Mouse (Mus musculus): ENCODE results near the gene Dcaf15.

Dcaf15 gene

DNA sequence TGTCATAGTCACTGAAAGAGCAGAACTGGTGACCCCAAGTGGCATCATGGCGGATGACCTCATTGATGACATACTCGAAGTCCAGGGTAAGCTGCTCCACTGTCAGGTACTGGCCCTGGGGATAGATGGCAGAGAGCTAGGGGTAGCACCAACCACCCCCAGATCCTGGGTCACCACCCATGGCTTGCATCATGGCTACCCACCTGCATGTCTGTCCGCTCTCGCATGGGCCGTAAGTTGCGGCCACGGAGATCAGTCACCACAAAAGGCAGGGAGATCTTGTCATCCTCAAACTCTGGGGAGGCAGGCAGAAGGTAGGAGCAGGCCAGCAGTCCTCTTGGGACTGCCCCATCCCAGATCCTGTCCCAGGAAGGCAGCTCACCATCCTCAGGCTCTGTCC is 6.2 kb downstream of the Dcaf15 start:
- no peak for DNase-seq

DNA sequence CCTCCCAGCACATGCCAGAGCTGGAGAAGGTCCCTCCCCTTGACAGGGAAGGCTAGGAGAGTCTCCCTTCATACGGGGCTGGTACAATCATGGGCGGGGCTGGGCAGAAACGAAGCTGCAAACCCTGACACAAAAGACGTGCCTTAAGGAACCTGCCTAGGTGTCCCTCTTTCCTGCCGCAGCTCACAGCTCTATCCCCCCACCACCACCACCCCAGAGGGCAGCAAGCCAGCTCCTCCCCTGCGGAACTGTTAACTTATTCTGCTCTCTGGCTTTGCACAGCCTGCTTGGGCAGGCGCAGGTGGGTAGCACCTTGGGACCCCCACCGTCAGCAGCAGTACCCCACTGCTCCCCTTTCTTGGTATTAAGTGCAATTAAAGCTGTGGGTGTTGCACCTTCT is 8.5 kb downstream of the Dcaf15 start:
- no peak for DNase-seq

DNA sequence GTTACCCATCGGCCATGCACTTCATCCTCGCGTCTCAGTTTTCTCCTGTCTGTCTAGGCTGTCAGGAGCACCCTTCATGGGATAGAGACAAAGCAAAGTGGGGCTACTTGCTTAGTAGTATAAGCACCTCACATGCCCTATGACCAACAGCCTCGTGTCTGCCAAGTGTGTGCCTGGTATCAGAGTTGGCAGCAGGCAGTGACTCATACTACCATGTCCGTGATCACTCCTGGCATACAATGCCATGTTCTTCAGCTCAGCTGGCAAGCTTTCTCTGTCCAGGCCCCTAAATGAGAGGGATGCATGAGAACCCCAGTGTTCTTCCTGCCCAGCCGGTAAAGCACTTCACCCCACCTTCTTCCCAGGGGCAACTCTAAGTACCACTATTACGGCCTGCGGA is 14.0 kb downstream of the Dcaf15 start:
- no peak for DNase-seq

DNA sequence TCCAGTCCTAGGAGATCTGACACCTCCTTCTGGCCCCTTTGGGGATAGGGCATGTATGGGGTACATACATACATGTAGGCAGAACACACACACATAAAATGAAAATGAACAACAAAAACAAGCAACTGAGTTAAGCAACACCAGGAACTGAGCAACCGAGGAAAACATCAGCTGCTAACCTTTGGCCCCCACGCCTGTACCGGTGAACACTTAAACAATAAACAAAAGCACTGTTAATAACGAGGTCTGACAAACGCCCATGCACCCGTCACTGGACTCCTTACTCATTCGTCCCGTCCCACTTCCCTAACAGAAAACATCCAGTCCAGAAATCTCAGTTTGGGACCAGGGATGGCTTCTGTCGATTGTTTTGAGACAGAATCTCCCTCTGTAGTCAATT is 15.3 kb downstream of the Dcaf15 start:
- DNase-seq: no peak

DNA sequence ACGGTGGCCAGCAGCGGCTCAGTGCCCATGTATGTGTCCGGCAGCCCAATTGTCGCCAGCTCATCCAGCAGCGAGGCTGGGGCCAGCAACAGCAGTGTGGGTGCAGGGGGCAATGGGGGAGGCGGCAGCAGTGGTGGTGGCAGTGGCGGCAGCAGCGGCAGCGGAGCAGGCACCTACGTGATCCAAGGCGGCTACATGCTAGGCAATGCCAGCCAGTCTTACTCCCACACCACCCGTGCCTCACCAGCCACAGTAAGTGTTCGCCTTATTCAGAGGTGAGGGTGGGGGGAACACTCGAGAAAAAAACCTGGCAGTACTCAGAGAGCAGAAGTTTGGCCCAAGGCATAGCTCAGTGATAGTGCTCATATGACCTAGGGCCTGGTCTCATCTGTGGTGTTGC is 16.7 kb downstream of the Dcaf15 start:
- no peak for DNase-seq

DNA sequence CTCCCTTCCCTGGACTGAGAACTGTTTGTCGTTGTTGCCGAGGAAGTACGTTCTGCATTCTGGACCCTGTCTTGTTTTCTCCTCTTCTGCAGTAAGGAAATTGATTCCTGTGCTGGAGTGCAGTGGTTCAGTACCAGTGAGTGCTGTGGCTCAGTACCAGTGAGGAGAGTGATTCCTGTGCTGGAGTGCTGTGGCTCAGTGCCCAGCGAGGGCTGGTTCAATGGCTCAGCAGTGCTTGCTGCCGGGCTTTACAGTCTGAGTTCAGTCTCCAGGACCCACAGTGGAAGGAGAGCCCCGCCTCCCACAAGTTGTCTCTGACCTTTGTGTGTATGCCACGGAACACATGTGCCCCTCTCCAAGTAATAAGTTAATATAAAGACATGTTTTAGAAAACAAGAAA is 17.4 kb downstream of the Dcaf15 start:
- DNase-seq: no peak

DNA sequence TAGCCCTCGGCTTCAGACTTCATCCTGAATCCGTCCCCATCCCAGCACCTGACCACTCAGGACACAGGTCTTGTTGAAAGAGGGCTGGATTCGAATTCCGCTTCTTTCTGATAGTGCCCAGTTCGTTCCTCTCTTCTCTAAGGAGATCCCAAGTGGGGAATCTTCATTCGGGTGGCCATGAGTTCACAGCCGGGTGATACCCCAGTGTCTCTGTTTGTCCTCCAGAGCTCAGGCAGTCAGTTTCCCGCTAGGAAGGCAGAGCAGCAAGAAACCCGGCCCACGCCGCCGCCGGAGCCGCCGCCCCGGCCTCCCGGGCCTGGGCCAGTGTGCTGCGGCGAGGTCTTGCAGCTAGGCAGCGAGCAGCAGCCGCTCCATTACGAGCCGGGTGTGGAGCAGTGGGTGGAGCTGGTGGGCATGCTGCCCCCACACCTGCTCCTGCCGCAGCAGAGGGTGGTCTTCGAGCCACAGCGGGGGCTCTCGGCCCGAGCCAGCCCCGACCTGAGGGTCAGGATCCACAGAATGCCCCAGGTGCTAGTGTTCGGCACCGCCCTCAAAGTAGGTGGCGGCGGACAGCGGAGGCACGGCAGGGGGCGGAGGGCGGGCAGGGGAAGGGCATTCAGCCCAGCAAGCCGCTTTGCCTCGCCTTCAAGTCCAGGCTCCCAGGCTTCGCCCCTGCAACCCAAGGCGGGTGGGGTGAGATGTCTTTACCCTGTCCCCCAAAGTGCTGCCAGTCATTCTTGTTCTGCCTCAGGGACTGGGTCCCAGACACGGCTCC is 20.0 kb downstream of the Dcaf15 start:
- DNase-seq: no peak

DNA sequence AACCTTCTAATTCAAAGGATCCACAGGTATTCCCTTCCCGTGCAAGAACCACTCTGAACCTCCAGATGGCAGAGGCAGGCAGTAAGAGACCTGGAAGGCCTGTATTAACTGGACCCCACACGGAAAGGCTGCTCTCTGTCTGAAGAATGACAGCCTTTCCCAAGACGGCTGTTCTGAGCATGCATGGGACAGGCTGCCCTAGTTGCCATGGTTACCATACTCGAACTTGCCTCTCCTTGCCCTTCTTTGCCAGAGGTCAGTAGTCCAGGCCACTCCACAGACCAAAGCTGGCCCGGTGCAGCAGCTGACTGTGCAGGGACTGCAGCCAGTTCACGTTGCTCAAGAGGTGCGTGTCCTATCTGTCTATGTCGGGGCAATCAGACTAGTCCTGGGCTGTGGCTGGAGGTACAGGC is 20.7 kb downstream of the Dcaf15 start:
- no peak for DNase-seq

DNA sequence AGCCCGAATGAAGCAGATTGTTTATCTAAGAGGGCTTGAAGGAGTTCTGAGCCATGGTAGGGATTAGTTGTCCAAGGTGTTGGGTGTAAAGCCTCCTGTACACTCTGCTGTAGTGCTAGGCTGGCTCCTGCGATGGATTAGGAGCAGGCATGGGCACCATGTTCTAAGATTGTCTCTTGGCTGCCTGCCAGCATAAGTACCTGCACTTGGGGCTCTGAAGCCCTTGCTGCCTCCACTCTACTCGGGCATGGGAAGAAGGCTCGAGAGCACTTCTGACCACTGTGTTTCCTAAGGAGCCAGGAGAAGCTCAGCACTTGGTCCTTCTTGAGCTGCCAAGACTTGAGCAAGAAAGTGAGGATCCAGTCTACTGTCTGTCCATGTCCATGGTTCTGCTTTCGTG is 25.4 kb downstream of the Dcaf15 start:
- no peak for DNase-seq

DNA sequence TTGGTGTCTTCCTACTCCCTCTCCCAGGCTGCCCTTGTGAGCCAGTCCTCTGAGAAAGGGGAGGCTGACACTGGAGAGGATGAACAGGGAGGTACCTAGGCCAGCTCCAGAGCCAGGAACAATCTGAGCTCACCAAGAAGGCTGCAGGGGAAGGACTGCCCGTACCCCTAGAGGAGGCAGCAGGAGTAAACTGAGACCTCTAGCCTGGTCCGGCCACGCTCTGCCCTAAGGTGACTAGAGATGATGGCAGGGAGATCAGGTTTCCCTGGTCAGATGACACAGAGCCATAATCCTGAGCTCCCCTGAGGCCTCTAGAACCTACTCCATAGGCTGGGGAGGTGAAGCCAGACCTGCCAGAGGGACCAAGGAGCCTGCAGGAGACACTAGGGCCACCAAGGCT is 27.7 kb downstream of the Dcaf15 start:
- DNase-seq: no peak

DNA sequence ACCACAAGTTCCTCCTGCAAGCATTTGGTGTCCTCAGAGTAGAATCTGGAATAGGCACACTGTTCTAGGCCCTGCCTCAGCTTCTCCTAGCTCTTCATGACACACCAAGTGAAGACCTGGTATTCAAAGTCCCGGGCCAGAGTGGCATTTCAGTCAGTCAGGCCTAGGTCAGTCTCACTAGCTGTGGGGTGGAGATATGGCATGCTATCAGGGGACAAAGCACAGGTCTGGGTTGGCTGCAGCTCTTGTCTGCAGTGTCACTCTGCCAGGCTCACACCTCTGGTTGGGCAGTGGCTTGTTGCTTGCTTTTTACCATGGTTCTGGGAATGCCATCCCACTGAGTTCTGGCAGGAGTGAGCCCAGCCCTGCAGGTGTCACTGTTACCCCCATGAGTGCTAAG is 28.2 kb downstream of the Dcaf15 start:
- no peak for DNase-seq

DNA sequence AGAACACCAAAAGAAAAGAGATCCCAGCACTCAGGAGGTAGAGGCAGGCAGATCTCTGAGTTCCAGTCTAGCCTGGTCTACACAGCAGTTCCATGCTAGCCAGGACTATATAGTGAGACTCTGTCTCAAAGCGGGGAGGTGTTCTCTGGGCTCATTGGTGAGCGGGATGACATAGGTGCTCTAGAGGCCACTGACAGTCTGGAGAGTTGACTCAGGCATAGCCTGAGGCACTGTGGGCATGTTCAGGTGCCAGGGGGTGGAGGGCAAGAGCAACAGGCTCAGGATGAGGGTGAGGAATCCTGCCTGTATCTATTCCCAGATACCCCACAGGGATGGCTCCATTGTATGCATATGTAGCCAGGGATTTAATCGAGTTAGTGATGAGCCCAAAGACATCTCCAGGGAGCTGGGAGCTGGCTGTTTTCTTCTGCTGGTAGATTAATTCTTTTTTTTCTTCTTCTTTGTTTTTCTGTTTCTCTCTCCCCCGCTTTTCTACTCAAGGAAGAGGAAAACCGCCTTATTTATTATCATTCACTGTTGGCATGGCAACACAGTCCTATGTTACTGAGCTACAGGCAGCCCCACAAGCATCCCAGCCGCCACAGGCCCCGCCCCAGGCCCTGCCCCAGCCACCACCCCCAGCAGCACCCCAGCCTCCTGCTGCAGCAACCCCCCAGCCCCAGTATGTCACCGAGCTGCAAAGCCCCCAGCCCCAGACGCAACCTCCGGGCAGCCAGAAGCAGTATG is 31.2 kb downstream of the Dcaf15 start:
- DNase-seq: no peak

DNA sequence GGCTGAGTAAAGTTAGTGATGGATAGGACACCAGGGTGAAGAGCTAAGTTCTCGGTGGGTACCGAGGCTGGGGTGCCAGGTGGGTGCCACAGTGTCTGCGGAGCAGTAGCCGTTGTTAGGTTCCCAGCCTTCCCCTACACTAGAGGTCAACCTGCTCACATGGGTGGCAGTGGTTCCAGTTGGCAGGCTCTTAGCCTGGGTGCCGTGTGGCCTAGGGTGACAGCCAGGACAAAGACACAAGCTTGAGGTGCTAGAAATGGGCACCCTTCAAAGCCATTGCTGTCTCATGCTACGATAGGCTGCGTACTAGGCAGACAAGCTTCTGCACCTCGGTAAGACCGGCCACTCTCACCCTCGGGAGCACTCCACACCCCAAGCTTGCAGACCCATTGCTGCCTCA is 32.2 kb downstream of the Dcaf15 start:
- DNase-seq: no peak

DNA sequence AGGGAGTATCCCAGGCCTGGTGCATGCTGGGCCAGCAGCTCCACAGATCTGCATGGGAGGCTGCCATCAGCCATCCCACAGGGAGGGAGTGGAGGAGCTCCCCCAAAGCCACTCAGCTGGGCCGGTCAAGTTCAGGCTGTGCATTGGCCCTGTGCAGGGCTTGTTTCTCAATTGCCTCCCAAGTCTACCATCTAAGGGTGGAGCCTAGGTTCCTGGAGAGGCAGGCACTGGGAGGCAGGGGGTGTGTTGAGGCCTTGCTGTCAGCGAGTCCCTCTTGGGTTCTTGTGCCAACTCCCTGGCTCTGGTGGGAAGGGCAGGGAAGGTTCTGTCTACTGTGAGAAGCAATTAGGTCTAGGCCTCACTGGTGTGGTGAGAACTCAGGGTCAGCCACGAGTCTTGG is 32.6 kb downstream of the Dcaf15 start:
- no peak for DNase-seq

DNA sequence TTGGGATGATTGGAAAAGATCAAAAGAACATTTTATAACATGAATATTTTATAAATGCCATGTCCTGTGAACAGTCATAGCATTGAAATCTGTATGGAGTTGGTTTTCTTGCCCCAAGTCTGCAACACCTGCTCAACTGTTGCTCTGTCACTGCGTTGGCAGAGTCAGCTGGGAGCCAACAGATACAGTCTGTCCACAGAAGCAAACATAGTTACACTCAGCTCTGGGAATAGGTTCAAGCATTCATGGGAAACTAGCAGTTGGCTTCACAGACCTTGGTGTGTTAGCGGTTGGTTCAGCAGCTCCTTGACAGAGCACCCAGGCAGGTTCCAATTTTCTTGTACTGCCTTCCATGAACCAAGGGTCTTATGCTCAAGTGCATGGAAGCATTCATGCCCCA is 33.9 kb downstream of the Dcaf15 start:
- DNase-seq: no peak

DNA sequence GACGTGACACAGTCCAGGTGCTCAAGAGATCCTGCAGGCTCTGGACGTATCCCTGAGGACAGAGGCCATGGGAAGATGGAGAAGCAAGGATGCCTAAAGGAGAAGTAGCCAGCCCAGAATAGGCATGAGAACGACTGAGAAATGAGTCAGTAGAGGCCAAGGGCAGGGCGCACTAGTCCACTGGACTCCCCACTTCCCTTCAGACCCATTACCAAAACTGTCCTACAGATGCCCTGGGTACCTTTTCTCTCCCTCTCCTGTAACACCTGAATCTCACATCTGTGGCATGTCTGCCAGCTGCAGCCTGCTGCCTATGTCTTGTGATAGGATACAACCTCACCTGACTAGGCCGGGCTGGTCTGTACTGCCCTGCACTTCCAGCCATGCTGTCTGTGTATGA is 34.3 kb downstream of the Dcaf15 start:
- DNase-seq: no peak

DNA sequence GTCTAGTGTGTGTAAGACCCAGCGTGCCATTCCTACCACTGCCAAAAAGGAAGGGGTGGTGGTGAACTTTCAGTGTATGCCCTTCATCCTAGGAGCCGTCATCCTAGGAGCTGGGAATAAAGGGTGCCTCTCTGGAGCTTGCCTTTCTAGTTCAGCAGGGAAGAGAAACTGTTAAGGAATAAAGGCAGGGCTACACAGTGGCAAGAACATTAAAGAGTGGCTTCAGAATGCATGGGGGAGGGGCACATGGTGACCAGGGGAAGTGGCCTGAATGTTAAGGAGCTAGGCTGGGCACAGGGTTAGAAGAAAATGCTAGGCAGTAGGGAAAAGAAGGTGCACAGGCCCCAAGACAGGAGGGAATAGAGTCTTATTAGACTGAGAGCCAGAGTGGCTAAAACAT is 34.8 kb downstream of the Dcaf15 start:
- no peak for DNase-seq

DNA sequence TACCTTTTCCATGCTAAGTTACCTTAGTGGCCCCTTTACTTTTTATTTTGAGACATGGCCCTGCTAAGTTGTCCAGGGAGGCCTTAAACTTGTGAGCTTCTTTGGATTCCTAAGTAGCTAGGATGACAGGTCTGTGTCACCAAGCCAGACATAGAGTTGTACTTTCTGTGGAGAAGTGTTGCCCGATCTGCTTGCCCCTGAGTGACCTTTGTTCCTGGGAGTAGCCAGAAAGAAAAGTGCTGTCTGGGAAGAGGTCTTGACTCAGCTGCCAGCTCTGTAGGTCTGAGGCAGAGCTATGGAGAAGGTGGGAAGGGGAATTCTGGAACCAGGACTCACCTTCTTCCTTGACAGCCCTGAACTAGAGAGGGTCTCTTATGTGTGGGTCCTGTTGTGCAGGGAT is 35.4 kb downstream of the Dcaf15 start:
- DNase-seq: no peak

DNA sequence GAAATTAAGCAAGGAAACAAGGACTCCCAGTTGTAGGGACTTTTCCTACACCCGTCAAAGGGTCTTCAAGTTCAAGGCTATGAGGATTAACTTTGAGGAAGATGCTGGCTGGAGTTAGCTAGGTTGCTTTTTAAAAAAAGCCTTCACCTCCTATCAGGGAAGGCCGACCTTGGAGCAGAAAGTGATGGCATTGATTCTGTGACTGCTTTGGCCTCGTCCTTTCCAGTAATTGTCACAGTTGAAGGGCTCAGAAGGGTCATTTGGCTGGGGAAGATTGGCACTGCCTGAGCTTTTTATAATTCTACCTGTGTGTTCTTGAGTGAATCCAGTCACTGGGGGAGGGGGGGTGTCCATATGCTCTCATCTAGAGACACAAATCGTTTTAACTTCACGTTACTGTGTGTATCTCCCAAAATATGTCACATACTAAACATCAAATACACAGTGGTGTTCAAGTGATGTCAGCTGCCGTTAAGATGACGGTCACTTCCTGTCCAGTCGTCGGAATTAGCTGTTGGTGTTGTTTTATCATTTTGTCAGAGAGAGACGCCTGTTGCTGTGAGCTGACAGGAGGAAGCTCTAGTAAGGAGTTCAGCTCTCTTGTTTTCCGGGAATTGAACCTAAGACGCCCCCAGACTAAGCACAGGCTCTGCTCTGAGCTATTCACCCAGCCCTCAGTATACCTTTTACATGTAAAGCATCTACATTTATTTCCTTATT is 36.1 kb downstream of the Dcaf15 start:
- no peak for DNase-seq

DNA sequence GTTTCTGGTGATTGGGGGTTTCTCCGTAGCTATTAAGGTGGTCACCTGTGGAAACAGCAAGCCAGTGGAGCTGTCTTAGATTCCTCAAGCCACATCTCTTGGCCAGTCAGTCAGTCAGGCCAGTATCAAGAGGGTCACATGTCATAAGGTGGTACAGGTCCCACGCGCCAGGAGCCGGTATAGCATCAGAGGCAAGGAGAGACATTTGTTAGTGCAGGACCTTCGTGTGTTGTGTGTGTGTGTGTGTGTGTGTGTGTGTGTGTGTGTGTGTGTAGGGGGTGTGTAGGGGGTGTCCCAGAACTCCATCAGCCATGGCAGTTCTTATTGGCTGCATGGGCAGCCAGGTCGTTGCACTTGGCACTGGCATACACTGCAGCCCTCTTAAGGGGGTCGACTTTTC is 36.7 kb downstream of the Dcaf15 start:
- DNase-seq: no peak

DNA sequence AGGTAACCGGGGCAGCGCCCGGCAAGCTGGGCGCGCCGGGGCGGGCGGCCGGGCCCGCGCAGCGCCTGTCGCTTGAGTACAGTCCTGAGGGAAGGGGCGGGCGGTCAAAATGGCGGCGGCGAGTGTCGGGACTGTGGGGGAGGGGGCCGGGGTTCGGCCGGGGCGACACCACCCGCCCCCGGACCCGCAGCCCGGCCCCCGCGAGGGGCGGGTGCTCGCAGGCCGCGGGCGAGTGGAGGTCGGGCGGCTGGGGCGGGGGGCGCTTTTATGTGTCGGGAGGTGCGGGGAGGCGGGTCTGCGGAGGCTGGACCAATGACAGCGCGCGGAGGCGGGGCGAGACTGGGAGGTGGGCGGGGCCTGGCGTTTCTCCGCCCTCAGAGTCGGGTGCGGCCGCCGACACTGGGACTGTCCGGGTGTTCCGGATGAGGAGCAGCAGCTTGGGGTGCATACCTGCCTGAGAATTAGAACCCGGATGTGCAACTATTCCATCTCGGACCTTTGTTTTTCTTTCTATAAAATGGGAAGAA is 37.5 kb downstream of the Dcaf15 start:
- DNase-seq: peak; percentile 95

DNA sequence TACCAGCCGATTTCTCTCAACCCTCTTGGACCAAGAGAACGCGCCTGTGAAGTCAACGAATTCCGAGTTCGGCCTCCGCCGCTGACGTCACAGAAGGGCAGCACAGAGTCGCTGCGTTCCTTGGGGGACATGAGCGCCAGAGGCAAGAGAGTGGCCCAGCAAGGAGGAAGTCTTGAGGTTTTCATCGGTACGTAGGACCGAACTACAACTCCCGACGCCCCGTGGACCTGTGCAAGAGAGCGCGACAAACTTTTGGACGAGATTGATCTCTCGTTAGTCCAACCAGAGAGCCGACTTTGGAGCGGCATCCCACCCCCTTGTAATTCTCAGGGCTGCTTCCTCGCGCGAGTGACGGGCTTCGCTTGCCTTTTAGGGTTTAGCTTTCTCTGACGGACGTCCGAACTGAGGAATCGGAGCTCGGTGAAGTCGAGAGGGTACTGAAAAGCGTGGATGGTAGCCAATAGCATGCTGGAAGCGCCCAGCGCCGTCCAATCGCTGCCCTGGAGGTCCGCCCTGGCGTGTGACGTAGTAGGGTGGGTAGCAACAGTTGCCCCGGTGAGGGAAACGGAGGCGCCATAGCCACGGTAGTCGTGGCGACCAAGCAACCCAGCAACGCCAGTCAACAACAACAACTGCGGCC is 38.2 kb downstream of the Dcaf15 start, which contains the start of gene Rfx1:
Rfx1 (plus strand) TSS at position 544 of the 640 bp plus-strand sequence.
- DNase-seq: peak; percentile 98

DNA sequence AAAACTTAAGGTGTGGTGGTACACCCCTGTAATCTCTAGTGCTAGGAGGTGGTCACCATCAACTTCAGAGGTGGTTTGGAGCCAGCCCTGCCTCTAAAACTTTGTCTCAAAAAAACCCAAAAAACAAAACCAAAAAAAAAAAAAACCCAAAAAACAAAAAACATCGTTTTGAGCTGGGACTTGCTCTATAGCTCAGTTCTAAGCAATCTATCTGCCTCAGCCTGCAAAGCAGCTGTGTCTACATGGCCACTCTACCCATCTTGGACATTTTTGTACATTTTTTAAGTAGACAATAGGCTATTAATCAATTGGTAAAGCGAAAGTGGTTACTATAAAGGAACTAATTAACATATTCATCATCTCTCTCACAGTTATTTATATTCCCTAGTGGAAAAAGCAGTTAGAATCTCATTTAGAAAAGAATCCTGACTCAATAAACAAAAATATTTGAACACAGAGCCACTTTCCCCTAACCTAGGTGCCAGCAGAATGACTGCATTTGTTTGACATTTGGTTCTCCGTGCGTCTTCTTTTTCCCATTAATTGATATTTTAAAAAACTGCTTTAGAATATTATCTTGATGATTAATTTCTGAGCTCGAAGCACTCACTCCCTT is 39.0 kb downstream of the Dcaf15 start:
- DNase-seq: no peak

Data from cerebellum, adult 8-10 months (tissue).